ENCODE assay signal across 8 mouse cellular contexts in the genomic region with DNA sequence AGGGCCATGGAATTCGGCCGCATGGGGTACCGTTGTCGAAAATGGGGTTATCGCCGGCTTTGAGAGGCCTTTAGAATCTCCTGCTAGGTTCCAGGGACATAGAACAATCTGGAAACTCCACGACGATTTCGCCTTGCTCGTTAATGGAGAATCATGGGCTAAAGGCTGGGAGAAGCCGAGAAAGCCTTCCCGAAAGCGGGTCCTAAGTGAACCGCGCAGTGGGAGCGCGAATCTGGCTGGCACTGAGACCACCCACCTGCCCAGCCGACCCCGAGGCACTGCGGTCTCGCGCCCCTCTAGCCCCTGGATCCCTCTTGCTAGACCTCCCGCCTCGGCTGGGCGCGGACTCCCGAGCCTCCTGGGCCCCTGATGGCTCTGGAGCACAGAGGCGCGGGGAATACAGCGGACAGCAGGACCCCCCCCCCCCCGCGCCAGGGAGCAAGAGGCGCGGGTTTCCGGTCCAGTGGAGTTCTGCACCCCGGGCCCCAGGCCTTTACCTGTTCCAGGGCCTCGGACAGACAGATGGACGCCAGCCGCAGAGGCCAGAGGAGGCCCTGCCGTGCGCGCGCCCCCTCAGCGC. TPM values are rescaled to one million over a fixed set of nuclear protein-coding genes. Genes with fewer than 3 reads are reported as not detected.
DNase-seq lines count a peak whose midpoint lies in the region; ATAC-seq and TF ChIP-seq lines count a peak whose summit lies in the region.

No protein-coding gene starts in this region.

- H3K9me3 ChIP-seq in embryonic facial prominence, embryonic 13.5 days = no peaks in the 10 kb centered on the region
- H3K9me3 ChIP-seq in intestine, postnatal 0 days (ENCODE audit: control insufficient read depth) = no peaks in the 10 kb centered on the region
- H3K9me3 ChIP-seq in neural tube, embryonic 14.5 days (ENCODE audit: control insufficient read depth, low read length) = no peaks in the 10 kb centered on the region

- 0% methylated on average over 44 of the region's 44 CpGs for WGBS in embryonic facial prominence, embryonic 13.5 days
- 1% methylated on average over 41 of the region's 44 CpGs for WGBS in intestine, postnatal 0 days
- WGBS in neural tube, embryonic 14.5 days = under 1% methylated on average over 41 of the region's 44 CpGs

- peaks cover 61% of the 10 kb centered on the region for H3K4me1 ChIP-seq in embryonic facial prominence, embryonic 13.5 days
- peaks cover 11% of the 10 kb centered on the region; the same call in 1 of the 2 replicates for H3K4me1 ChIP-seq in intestine, postnatal 0 days (replicated peaks; ENCODE audit: control insufficient read depth, insufficient read depth, low read length)
- peaks cover 22% of the 10 kb centered on the region for H3K4me1 ChIP-seq in neural tube, embryonic 14.5 days (ENCODE audit: control insufficient read depth, insufficient read depth, low read length)

- H3K27me3 ChIP-seq in embryonic facial prominence, embryonic 13.5 days = peaks cover 100% of the 10 kb centered on the region
- peaks cover 100% of the 10 kb centered on the region for H3K27me3 ChIP-seq in intestine, postnatal 0 days (replicated peaks; ENCODE audit: control insufficient read depth, insufficient read depth, low read length)
- peaks cover 79% of the 10 kb centered on the region for H3K27me3 ChIP-seq in neural tube, embryonic 14.5 days (ENCODE audit: control insufficient read depth, insufficient read depth, low read length)

- peak; percentile 42 for DNase-seq in kidney, postnatal 10 days
- DNase-seq in kidney, adult 9 months = no peak
- DNase-seq in frontal cortex, postnatal 14 days (ENCODE audit: low spot score in 2 of 2) = no peak
- DNase-seq in ovary, postnatal 10 days (ENCODE audit: low spot score) = no peak

- H3K9ac ChIP-seq in embryonic facial prominence, embryonic 13.5 days = peak overlapping the region; percentile 76
- no peak overlapping the region for H3K9ac ChIP-seq in intestine, postnatal 0 days (ENCODE audit: low read depth, low read length)
- H3K9ac ChIP-seq in neural tube, embryonic 14.5 days (replicated peaks; ENCODE audit: low read depth, low read length) = 0 out of 2 replicates have a peak overlapping the region, but pooled peaks have one; percentile 12

- no peaks in the 10 kb centered on the region for H3K36me3 ChIP-seq in embryonic facial prominence, embryonic 13.5 days
- H3K36me3 ChIP-seq in intestine, postnatal 0 days (ENCODE audit: control insufficient read depth, insufficient read depth) = no peaks in the 10 kb centered on the region
- no peaks in the 10 kb centered on the region for H3K36me3 ChIP-seq in neural tube, embryonic 14.5 days (ENCODE audit: control insufficient read depth, insufficient read depth, low read length)

- peak overlapping the region; percentile 94 for H3K27ac ChIP-seq in embryonic facial prominence, embryonic 13.5 days
- H3K27ac ChIP-seq in intestine, postnatal 0 days (ENCODE audit: low read depth, low read length) = no peak overlapping the region
- no peak overlapping the region for H3K27ac ChIP-seq in neural tube, embryonic 14.5 days (ENCODE audit: low read depth, low read length)

- no peak for ATAC-seq in embryonic facial prominence, embryonic 13.5 days (ENCODE audit: insufficient number of reproducible peaks, insufficient read depth, low FRiP score, low TSS enrichment, low read depth)
- no peak for ATAC-seq in intestine, postnatal 0 days
- no peak for ATAC-seq in neural tube, embryonic 14.5 days (ENCODE audit: low read depth)
- ATAC-seq in erythroid progenitor cell, adult 5-6 weeks (replicated peaks; ENCODE audit: low FRiP score, poor library complexity, severe bottlenecking) = no peak

- TF ChIP-seq CTCF in intestine, postnatal 0 days (IDR thresholded peaks at IDR 0.05; ENCODE audit: low read depth) = no peak

- H3K4me3 ChIP-seq in embryonic facial prominence, embryonic 13.5 days = peak overlapping the region; percentile 56
- H3K4me3 ChIP-seq in intestine, postnatal 0 days (ENCODE audit: low read depth, low read length) = peak overlapping the region; percentile 45
- H3K4me3 ChIP-seq in neural tube, embryonic 14.5 days (ENCODE audit: low read depth, low read length) = peak overlapping the region; percentile 17; the same call in 1 of the 2 replicates

- peak overlapping the region; percentile 76 for H3K4me2 ChIP-seq in embryonic facial prominence, embryonic 13.5 days
- H3K4me2 ChIP-seq in intestine, postnatal 0 days (replicated peaks; ENCODE audit: low read depth) = peak overlapping the region; percentile 77
- peak overlapping the region; percentile 29 for H3K4me2 ChIP-seq in neural tube, embryonic 14.5 days (ENCODE audit: low read depth, low read length)

RNA-seq across cellular contexts. Expression of gene Gata2, which starts 3.1 kb away (rescaled TPM):
- polyA plus RNA-seq in embryonic facial prominence, embryonic 13.5 days (2015; fragmentation: Nextera tagmentation; extraction: Ambion mirVana) = 54.9 and 81.7 TPM in 2 replicates
- 3.5 and 3.7 TPM in 2 replicates for polyA plus RNA-seq in intestine, postnatal 0 days (2015; fragmentation: Nextera tagmentation; extraction: Ambion mirVana)
- polyA plus RNA-seq in neural tube, embryonic 14.5 days (2014; fragmentation: Nextera tagmentation; extraction: Ambion mirVana) = 5.4 and 7.6 TPM in 2 replicates
- 8.8 and 23.1 TPM in 2 replicates for total RNA-seq in erythroid progenitor cell, adult 5-6 weeks (2015; ENCODE audit: low replicate concordance)
- 2.6 and 3.3 TPM in 2 replicates for total RNA-seq in erythroid progenitor cell, adult 5-6 weeks (2017; ENCODE audit: low replicate concordance)

RNA-seq across cellular contexts. Expression of gene Dnajb8, which starts 25.2 kb away (rescaled TPM):
- not detected in 2 replicates for polyA plus RNA-seq in embryonic facial prominence, embryonic 13.5 days (2015; fragmentation: Nextera tagmentation; extraction: Ambion mirVana)
- polyA plus RNA-seq in intestine, postnatal 0 days (2015; fragmentation: Nextera tagmentation; extraction: Ambion mirVana) = not detected in 2 replicates
- polyA plus RNA-seq in neural tube, embryonic 14.5 days (2014; fragmentation: Nextera tagmentation; extraction: Ambion mirVana) = not detected in 2 replicates
- not detected in 2 replicates for total RNA-seq in erythroid progenitor cell, adult 5-6 weeks (2015; ENCODE audit: low replicate concordance)
- not detected in 2 replicates for total RNA-seq in erythroid progenitor cell, adult 5-6 weeks (2017; ENCODE audit: low replicate concordance)
